Mouse (Mus musculus) subcutaneous adipose tissue, adult 2 months (tissue): Measurements from ENCODE around the gene Kcnq5. TPM values are rescaled to one million over a fixed set of nuclear protein-coding genes. Genes with fewer than 3 reads are reported as not detected.

Source experiments
- polyA plus RNA-seq: library from polyadenylated mRNA; depleted of rRNA; stranded (reverse); fragments of >200 nt; gene quantifications from 2 replicates; pipeline ENCODE4 v1.2.3, GENCODE M21; 2012; ENCODE audit warnings: low replicate concordance; rRNA removed

The Kcnq5 gene
- polyA plus RNA-seq = 0.20 and 0.96 TPM in 2 replicates

DNA sequence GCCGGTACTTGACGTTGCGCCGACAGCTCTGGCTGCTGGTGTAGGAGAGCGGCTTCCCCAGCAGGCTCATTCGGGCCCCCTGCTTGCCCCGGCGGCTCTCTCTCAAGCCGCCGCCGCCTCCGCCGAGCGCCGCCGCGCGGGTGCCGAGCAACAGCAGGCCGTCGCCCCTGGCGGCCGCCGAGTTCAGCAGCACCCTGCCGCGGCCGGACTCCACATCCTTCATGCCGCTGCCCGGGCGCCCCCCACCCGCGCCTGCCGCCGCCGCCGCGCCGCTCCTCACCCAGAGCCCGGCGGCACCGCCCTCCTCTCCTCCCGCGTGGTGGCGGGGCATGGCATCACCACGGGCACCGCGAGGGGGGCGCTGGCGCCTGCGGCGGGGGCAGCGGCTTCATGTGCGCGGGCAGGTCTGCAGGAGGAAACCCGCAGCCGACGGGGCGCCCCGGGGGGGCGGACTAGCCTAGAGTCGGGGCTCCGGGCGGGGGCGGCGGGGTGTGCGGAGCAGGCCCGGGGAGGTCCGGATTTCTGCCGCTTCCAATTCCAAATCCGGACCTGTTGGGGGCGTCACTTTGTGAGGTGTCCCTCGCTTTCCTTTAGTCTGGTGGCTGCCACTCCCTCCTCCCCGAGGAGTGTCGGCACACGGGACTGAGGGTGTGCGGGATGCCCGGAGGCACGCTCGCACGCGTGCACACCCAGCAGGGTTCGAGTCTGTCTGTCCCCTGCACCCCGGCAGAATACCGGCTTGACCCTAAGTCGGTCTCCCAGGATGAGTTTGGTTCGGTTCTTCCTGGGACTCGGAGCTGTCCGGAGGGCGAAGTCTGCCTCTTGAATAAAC, at the start of gene Kcnq5:
TSS of gene Kcnq5 (minus strand) at position 692 of the 832 bp plus-strand sequence.

DNA sequence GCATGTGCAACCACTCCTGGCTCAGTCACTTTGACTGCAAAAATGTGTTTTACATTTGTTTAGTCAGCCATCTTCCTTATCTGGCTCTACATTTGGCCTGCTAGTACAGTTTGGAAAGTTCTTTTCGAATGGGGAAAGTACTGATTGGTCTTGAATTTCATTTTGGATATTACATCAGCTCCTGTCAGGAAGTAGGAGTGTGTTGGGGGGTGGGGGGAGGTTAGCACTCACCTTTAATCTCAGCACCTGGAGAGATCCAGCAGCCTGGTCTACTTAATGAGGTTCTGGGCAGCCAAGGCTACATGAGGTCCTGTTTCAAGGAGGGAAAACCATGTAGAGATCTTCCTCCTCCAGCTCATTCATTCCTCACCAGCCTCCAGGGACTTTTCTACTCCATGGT, 578.5 kb downstream of the Kcnq5 start, which contains the start of gene Khdc1b:
TSS of gene Khdc1b (plus strand) at position 301 of the 400 bp plus-strand sequence.

DNA sequence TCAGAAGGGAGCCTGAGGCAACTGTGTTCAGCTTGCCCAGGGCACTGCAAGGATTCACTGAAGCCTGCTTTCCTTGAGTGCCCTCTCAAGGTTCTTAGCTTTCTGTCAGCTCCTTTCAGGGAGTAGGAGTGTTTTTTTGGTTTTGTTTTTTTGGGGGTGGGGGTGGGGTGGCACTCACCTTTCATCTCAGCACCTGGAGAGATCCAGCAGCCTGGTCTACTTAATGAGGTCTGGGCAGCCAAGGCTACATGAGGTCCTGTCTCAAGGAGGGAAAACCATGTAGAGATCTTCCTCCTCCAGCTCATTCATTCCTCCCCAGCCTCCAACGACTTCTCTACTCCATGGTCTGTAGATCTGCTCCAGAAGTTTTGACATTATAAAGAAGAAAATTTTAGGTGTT, 593.7 kb downstream of the Kcnq5 start, which contains the start of gene Khdc1c:
TSS of gene Khdc1c (plus strand) at position 301 of the 400 bp plus-strand sequence.

DNA sequence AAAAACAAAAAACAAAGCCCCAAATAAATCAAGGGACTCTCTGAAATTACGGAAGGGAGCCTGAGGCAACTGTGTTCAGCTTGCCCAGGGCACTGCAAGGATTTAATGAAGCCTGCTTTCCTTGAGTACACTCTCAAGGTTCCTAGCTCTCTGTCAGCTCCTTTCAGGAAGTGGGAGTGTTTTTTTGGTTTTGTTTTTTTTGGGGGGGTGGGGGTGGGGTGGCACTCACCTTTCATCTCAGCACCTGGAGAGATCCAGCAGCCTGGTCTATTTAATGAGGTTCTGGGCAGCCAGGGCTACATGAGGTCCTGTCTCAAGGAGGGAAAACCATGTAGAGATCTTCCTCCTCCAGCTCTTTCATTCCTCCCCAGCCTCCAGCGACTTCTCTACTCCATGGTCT, 612.4 kb downstream of the Kcnq5 start, which contains the start of gene Khdc1a:
TSS of gene Khdc1a (plus strand) at position 301 of the 400 bp plus-strand sequence.

